Mouse (Mus musculus): Measurements from ENCODE around the gene Mfng. TPM values are rescaled to one million over a fixed set of nuclear protein-coding genes. Genes with fewer than 3 reads are reported as not detected.

Gene Mfng
- polyA plus RNA-seq, 1 experiment from 2014 or later: 8.3 TPM

GRCm38 (mm10) chr15:78801571-78801970 lies 28.3 kb upstream of the Mfng start:
- H3K4me1 ChIP-seq (ENCODE audit: control insufficient read depth in 2 of 2, insufficient read depth in 2 of 2, low read length in 2 of 2): peaks cover 17 to 27% of the 10 kb centered on the region in 2 experiments
- WGBS: 87% methylated on average over 9 of the region's 9 CpGs
- H3K9me3 ChIP-seq (ENCODE audit: control insufficient read depth, low read length): no peaks in the 10 kb centered on the region

DNA sequence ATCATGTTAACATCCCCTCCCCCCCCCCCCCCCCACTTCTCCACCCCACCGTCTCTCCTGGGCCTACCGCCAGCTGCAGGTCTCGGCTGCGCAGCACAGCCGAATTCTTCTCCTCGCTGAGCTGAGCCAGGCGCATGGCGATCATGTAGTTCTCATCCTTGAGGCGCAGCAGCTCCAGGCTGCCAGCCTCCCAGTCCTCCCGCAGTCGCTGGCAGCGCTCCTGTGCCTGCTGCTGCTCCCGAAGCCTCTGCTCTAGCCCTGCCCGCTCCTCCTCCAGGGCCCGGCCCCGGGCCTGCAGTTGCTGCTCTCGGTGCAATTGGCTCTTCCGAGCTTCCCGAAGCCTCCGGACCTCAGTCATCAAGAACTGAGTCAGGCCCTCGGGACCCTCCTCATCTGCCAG lies 25.8 kb upstream of the Mfng start:
- Histone ChIP-seq H3K4me3 (ENCODE audit: control insufficient read depth in 1 of 2, insufficient read depth in 1 of 2, low read depth in 1 of 2, low read length in 2 of 2) (no peak overlapping the region), H3K4me2 (ENCODE audit: low read length) (no peak overlapping the region), H3K36me3 (ENCODE audit: control insufficient read depth, insufficient read depth, low read length) (peaks cover 10% of the 10 kb centered on the region; the same call in 1 of the 2 replicates), H3K9ac (ENCODE audit: low read length) (no peak overlapping the region), H3K9me3 (ENCODE audit: control insufficient read depth, low read length) (no peaks in the 10 kb centered on the region), H3K27me3 (ENCODE audit: control insufficient read depth, insufficient read depth, low read length) (peaks cover 13% of the 10 kb centered on the region; the same call in 1 of the 2 replicates), H3K27ac (replicated peaks in 1 of 2; ENCODE audit: control insufficient read depth in 1 of 2, insufficient read depth in 1 of 2, low read depth in 2 of 2, low read length in 2 of 2) (no peak overlapping the region), H3K4me1 (ENCODE audit: control insufficient read depth in 2 of 2, insufficient read depth in 2 of 2, low read length in 2 of 2) (peaks cover 24 to 37% of the 10 kb centered on the region in 2 experiments)
- no peak for ATAC-seq (ENCODE audit: insufficient number of reproducible peaks, insufficient read depth, low FRiP score, low read depth)
- 48% methylated on average over 18 of the region's 21 CpGs for WGBS

More at GRCm38 (mm10) chr15:78801571-78801970, 28.3 kb upstream of the Mfng start:
- H3K9ac ChIP-seq (ENCODE audit: low read length): peak overlapping the region; percentile 79
- H3K36me3 ChIP-seq (ENCODE audit: control insufficient read depth, insufficient read depth, low read length): peaks cover 6% of the 10 kb centered on the region; the same call in 1 of the 2 replicates
- H3K27me3 ChIP-seq (ENCODE audit: control insufficient read depth, insufficient read depth, low read length): peaks cover 13% of the 10 kb centered on the region; the same call in 1 of the 2 replicates
- no peak for ATAC-seq (ENCODE audit: insufficient number of reproducible peaks, insufficient read depth, low FRiP score, low read depth)
- peak overlapping the region; percentile 92 for H3K4me2 ChIP-seq (ENCODE audit: low read length)
- H3K27ac ChIP-seq (replicated peaks in 1 of 2; ENCODE audit: control insufficient read depth in 1 of 2, insufficient read depth in 1 of 2, low read depth in 2 of 2, low read length in 2 of 2): no peak overlapping the region
- H3K4me3 ChIP-seq (ENCODE audit: control insufficient read depth in 1 of 2, insufficient read depth in 1 of 2, low read depth in 1 of 2, low read length in 2 of 2): peak overlapping the region; percentile 60 to 70; a peak in 3 of 4 replicates

- no peak overlapping the region for H3K4me2 ChIP-seq (ENCODE audit: low read length)
- H3K4me3 ChIP-seq (ENCODE audit: control insufficient read depth in 1 of 2, insufficient read depth in 1 of 2, low read depth in 1 of 2, low read length in 2 of 2): no peak overlapping the region
- H3K36me3 ChIP-seq (ENCODE audit: control insufficient read depth, insufficient read depth, low read length): peaks cover 24% of the 10 kb centered on the region
- no peaks in the 10 kb centered on the region for H3K9me3 ChIP-seq (ENCODE audit: control insufficient read depth, low read length)
- ATAC-seq (ENCODE audit: insufficient number of reproducible peaks, insufficient read depth, low FRiP score, low read depth): no peak
- WGBS: 92% methylated on average over 8 of the region's 8 CpGs
- no peak overlapping the region for H3K9ac ChIP-seq (ENCODE audit: low read length)
- H3K27ac ChIP-seq (replicated peaks in 1 of 2; ENCODE audit: control insufficient read depth in 1 of 2, insufficient read depth in 1 of 2, low read depth in 2 of 2, low read length in 2 of 2): no peak overlapping the region
- peaks cover 13% of the 10 kb centered on the region; the same call in 1 of the 2 replicates for H3K27me3 ChIP-seq (ENCODE audit: control insufficient read depth, insufficient read depth, low read length)
- H3K4me1 ChIP-seq (ENCODE audit: control insufficient read depth in 2 of 2, insufficient read depth in 2 of 2, low read length in 2 of 2): peaks cover 14 to 21% of the 10 kb centered on the region in 2 experiments
Observed at GRCm38 (mm10) chr15:78797060-78797329, 23.7 kb upstream of the Mfng start.

- H3K9ac ChIP-seq (ENCODE audit: low read length): no peak overlapping the region; the same call in 1 of the 2 replicates
- 0 out of 4 replicates have a peak overlapping the region, but pooled peaks of 1 of the 2 experiments have one; percentile 14 for H3K27ac ChIP-seq (replicated peaks in 1 of 2; ENCODE audit: control insufficient read depth in 1 of 2, insufficient read depth in 1 of 2, low read depth in 2 of 2, low read length in 2 of 2)
Observed at GRCm38 (mm10) chr15:78796196-78797059, 23.2 kb upstream of the Mfng start.

DNA sequence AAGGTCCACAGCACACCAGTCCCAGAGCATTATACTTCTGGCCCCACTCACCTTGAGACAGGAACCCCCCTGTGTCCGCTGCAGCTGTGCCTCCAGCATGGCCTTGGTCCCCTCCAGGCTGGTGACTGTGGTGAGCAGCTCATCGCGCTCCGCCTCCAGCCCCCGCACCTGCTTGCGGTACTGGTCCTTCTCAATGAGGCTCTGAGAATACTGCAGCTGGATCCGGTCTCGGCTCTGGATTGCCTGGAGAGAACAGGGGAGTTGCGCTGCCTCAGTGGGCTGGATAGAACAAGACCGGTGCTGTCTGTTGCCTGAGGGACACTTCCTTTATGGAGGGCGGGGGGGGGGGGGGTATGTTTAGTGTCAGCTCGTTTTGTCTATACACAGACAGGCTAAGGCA lies 17.7 kb upstream of the Mfng start:
- H3K9ac ChIP-seq (ENCODE audit: low read length): 0 out of 2 replicates have a peak overlapping the region, but pooled peaks have one; percentile 44

More at GRCm38 (mm10) chr15:78796196-78797059, 23.2 kb upstream of the Mfng start:
- H3K36me3 ChIP-seq (ENCODE audit: control insufficient read depth, insufficient read depth, low read length): peaks cover 26% of the 10 kb centered on the region
- peak; percentile 38; the same call in 1 of the 2 replicates for ATAC-seq (ENCODE audit: insufficient number of reproducible peaks, insufficient read depth, low FRiP score, low read depth)
- H3K4me1 ChIP-seq (ENCODE audit: control insufficient read depth in 2 of 2, insufficient read depth in 2 of 2, low read length in 2 of 2): peaks cover 14 to 20% of the 10 kb centered on the region in 2 experiments
- H3K27me3 ChIP-seq (ENCODE audit: control insufficient read depth, insufficient read depth, low read length): peaks cover 11% of the 10 kb centered on the region; the same call in 1 of the 2 replicates
- 51% methylated on average over 25 of the region's 25 CpGs for WGBS
- no peak overlapping the region for H3K4me2 ChIP-seq (ENCODE audit: low read length)
- no peaks in the 10 kb centered on the region for H3K9me3 ChIP-seq (ENCODE audit: control insufficient read depth, low read length)
- no peak overlapping the region for H3K4me3 ChIP-seq (ENCODE audit: control insufficient read depth in 1 of 2, insufficient read depth in 1 of 2, low read depth in 1 of 2, low read length in 2 of 2)

GRCm38 (mm10) chr15:78790451-78790850 lies 17.2 kb upstream of the Mfng start:
- no peaks in the 10 kb centered on the region for H3K27me3 ChIP-seq (ENCODE audit: control insufficient read depth, insufficient read depth, low read length)
- H3K4me1 ChIP-seq (ENCODE audit: control insufficient read depth in 2 of 2, insufficient read depth in 2 of 2, low read length in 2 of 2): peaks cover 26 to 30% of the 10 kb centered on the region in 2 experiments
- H3K4me3 ChIP-seq (ENCODE audit: control insufficient read depth in 1 of 2, insufficient read depth in 1 of 2, low read depth in 1 of 2, low read length in 2 of 2): no peak overlapping the region
- peaks cover 27% of the 10 kb centered on the region for H3K36me3 ChIP-seq (ENCODE audit: control insufficient read depth, insufficient read depth, low read length)
- peak overlapping the region; percentile 44; the same call in 1 of the 2 replicates for H3K9ac ChIP-seq (ENCODE audit: low read length)
- 30% methylated on average over 4 of the region's 4 CpGs for WGBS
- H3K9me3 ChIP-seq (ENCODE audit: control insufficient read depth, low read length): no peaks in the 10 kb centered on the region
- peak overlapping the region; percentile 58 to 63 for H3K27ac ChIP-seq (replicated peaks in 1 of 2; ENCODE audit: control insufficient read depth in 1 of 2, insufficient read depth in 1 of 2, low read depth in 2 of 2, low read length in 2 of 2)
- no peak overlapping the region for H3K4me2 ChIP-seq (ENCODE audit: low read length)
- ATAC-seq (ENCODE audit: insufficient number of reproducible peaks, insufficient read depth, low FRiP score, low read depth): peak; percentile 41; the same call in 1 of the 2 replicates

More for the DNA sequence above, 17.7 kb upstream of the Mfng start:
- H3K36me3 ChIP-seq (ENCODE audit: control insufficient read depth, insufficient read depth, low read length): peaks cover 27% of the 10 kb centered on the region
- WGBS: 83% methylated on average over 11 of the region's 12 CpGs
- H3K4me2 ChIP-seq (ENCODE audit: low read length): no peak overlapping the region
- H3K9me3 ChIP-seq (ENCODE audit: control insufficient read depth, low read length): no peaks in the 10 kb centered on the region
- peak overlapping the region; percentile 58 to 63 for H3K27ac ChIP-seq (replicated peaks in 1 of 2; ENCODE audit: control insufficient read depth in 1 of 2, insufficient read depth in 1 of 2, low read depth in 2 of 2, low read length in 2 of 2)
- H3K27me3 ChIP-seq (ENCODE audit: control insufficient read depth, insufficient read depth, low read length): no peaks in the 10 kb centered on the region
- H3K4me3 ChIP-seq (ENCODE audit: control insufficient read depth in 1 of 2, insufficient read depth in 1 of 2, low read depth in 1 of 2, low read length in 2 of 2): no peak overlapping the region
- no peak for ATAC-seq (ENCODE audit: insufficient number of reproducible peaks, insufficient read depth, low FRiP score, low read depth)
- peaks cover 24 to 32% of the 10 kb centered on the region in 2 experiments for H3K4me1 ChIP-seq (ENCODE audit: control insufficient read depth in 2 of 2, insufficient read depth in 2 of 2, low read length in 2 of 2)

DNA sequence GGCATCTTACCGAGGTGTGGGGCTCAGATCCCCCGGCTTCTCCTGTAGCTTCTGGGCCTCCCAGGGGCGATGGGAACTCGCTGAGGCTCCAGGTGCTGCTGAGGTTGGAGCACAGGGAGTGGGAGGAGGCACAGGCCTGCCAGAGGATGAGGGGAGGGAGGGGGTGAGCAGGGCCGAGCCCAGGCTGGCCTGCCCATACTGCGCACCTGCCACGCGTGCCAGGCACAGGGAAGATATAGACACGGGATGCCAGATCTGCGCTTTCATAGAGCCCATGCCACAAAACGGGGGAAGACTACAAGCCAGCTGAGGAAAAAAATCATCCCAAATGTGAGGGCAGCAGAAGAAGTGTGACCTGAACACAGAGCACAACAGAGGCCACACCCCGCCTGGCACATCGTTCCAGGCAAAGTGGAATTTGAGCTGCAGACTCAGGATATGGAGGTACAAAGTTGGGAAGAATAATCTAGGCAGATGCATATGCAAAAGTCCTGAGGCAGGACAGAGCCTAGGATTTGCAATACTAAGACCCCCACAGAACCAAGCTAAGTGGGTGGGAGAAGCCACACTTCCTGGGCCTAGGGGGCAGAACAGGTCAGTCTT lies 16.5 kb upstream of the Mfng start:
- H3K27me3 ChIP-seq (ENCODE audit: control insufficient read depth, insufficient read depth, low read length): no peaks in the 10 kb centered on the region

More for the DNA sequence above, 16.5 kb upstream of the Mfng start:
- 82% methylated on average over 13 of the region's 13 CpGs for WGBS
- H3K36me3 ChIP-seq (ENCODE audit: control insufficient read depth, insufficient read depth, low read length): peaks cover 26% of the 10 kb centered on the region
- ATAC-seq (ENCODE audit: insufficient number of reproducible peaks, insufficient read depth, low FRiP score, low read depth): no peak
- H3K4me1 ChIP-seq (ENCODE audit: control insufficient read depth in 2 of 2, insufficient read depth in 2 of 2, low read length in 2 of 2): peaks cover 23 to 25% of the 10 kb centered on the region in 2 experiments
- H3K4me3 ChIP-seq (ENCODE audit: control insufficient read depth in 1 of 2, insufficient read depth in 1 of 2, low read depth in 1 of 2, low read length in 2 of 2): no peak overlapping the region
- peak overlapping the region in 1 of 2 experiments; percentile 63; a peak in 1 of 4 replicates for H3K27ac ChIP-seq (replicated peaks in 1 of 2; ENCODE audit: control insufficient read depth in 1 of 2, insufficient read depth in 1 of 2, low read depth in 2 of 2, low read length in 2 of 2)
- no peak overlapping the region for H3K4me2 ChIP-seq (ENCODE audit: low read length)
- no peaks in the 10 kb centered on the region for H3K9me3 ChIP-seq (ENCODE audit: control insufficient read depth, low read length)
- H3K9ac ChIP-seq (ENCODE audit: low read length): no peak overlapping the region
